Mouse (Mus musculus) bone marrow, adult 2 months (tissue): ENCODE data around the gene Gm21830. TPM values are rescaled to one million over a fixed set of nuclear protein-coding genes. Genes with fewer than 3 reads are reported as not detected.
"Not testable (repeated sequence)": the region's sequence is repeated elsewhere in the genome, so short reads cannot be mapped to it uniquely, and the experiment has no call there.

ENCODE experiments used
- H3K27ac ChIP-seq: fragments of 200-500 bp; 2 replicates; pipeline ENCODE4 v1.5.1; 2012; ENCODE audit warnings: low read depth, mild to moderate bottlenecking, control low read depth, inconsistent platforms, low read length; ENCODE audit not compliant: control insufficient read depth, poor library complexity, insufficient read depth
- H3K4me1 ChIP-seq: fragments of 200-500 bp; 2 replicates; pipeline ENCODE4 v1.6.1; 2011; ENCODE audit warnings: low read length; ENCODE audit not compliant: control insufficient read depth, insufficient read depth
- H3K4me3 ChIP-seq: fragments of 200-500 bp; replicated peaks from 2 replicates; pipeline ENCODE3; 2011; ENCODE audit warnings: mild to moderate bottlenecking, low read depth, low read length, control low read depth; ENCODE audit not compliant: control insufficient read depth
- CTCF ChIP-seq: fragments of 200-500 bp; IDR thresholded peaks from 2 replicates; pipeline ENCODE4 v1.5.1; 2011; ENCODE audit warnings: low read length, control low read depth; ENCODE audit not compliant: control insufficient read depth, insufficient read depth
- POLR2A ChIP-seq: fragments of 200-500 bp; IDR thresholded peaks from 2 replicates; pipeline ENCODE4 v1.6.1; 2011; ENCODE audit warnings: low read depth, mild to moderate bottlenecking, control low read depth, low read length, borderline replicate concordance; ENCODE audit not compliant: control insufficient read depth
- WGBS: fragments of 180-500 bp; shearing (Covaris S2); methylation state at CpG from one replicate; pipeline ENCODE4 v1.1.7; 2018; 5-methylcytosine and 5-hydroxymethylcytosine counted together
- polyA plus RNA-seq: library from polyadenylated mRNA; stranded (reverse); fragments of >200 nt; gene quantifications from 2 replicates; pipeline ENCODE4 v1.2.4, GENCODE M21; 2011; ENCODE audit warnings: low replicate concordance; ENCODE audit not compliant: missing spikeins, insufficient read depth, insufficient read length

The Gm21830 gene
- not detected in 2 replicates for polyA plus RNA-seq

GRCm38 (mm10) chr2:67413425-67413824 lies at the start of gene Gm21830:
TSS of gene Gm21830 (plus strand) at chr2:67413725.
- WGBS: no CpG with 5 or more reads among the region's 1 CpGs
- not testable (repeated sequence) for H3K4me1 ChIP-seq, H3K4me3 ChIP-seq, H3K27ac ChIP-seq

- Histone ChIP-seq H3K4me3 (no peak overlapping the region), H3K27ac (no peak overlapping the region), H3K4me1 (no peaks in the 10 kb centered on the region)
- TF ChIP-seq POLR2A (no peak), CTCF (no peak)
- 76% methylated on average over 2 of the region's 2 CpGs for WGBS
These were observed 49.0 kb upstream of the Gm21830 start for GRCm38 (mm10) chr2:67364506-67364905.

GRCm38 (mm10) chr2:67378504-67378903 lies 35.0 kb upstream of the Gm21830 start:
- TF ChIP-seq CTCF: no peak
- TF ChIP-seq POLR2A: no peak
- Histone ChIP-seq H3K4me3 (no peak overlapping the region), H3K27ac (no peak overlapping the region), H3K4me1 (no peaks in the 10 kb centered on the region)
- 39% methylated on average over 3 of the region's 3 CpGs for WGBS

DNA sequence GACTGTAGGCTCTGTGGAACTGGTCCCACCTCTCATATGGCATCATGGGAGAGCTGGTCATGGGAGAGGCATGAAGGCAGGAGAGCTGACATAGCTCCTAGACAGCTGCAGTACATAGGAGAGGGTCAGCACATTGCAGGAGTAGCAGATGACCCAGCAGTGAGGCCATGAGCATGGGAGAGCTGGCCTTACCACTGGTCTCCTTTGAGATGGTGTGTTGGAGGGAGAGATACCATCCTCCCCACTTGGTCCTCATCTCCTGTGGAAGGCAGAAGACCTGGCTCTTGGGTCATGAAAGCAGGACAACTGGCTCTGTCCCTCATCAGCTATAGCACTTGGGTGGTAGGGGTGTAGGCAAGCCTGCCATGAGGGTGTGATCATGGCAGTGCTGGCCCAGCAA lies 7.3 kb downstream of the Gm21830 start:
- Histone ChIP-seq H3K4me3 (no peak overlapping the region), H3K27ac (no peak overlapping the region), H3K4me1 (no peaks in the 10 kb centered on the region)
- TF ChIP-seq POLR2A (no peak), CTCF (no peak)

DNA sequence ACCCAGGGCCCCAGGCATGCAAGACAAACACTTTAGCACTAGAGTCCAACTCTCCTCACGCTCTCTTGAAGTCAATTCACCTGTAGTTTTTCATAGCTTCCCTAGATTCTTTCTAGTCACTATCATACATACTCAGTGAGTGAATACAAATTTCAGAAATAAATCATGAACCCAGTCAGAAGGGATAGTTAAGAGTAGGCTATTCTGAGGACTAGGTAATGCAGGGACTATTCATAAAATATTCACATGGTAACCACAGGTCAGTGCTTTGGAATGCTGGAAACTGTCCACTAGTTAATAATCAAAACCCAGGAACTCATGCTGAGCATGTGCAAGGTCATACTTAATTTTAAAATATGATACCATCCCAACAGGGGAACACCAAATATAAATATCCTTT lies 9.3 kb downstream of the Gm21830 start:
- no peak overlapping the region for H3K27ac ChIP-seq
- H3K4me1 ChIP-seq: no peaks in the 10 kb centered on the region
- H3K4me3 ChIP-seq: no peak overlapping the region
- 68% methylated on average over 1 of the region's 1 CpGs for WGBS
- no peak for TF ChIP-seq CTCF
- TF ChIP-seq POLR2A: no peak

DNA sequence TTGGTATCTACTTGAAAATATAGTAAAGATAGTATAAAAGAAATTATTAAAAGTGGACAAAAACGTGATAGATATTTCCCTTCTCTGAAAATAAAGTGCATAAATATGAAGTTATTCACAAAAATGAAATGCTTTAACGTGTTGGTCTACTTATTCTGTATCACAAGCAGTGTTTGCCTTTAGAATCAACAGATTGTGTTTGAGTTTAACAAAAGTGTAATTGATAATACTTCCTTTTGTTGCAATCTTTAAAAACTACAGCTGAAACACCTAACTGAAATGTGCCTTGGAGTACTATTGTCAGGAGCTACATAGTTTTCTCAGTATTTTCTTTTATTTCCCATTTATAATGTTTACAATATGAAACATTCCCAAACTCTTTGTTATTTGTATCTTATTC lies 19.6 kb downstream of the Gm21830 start, which contains the start of gene Gm26727:
Gene Gm26727 (minus strand): TSS at position 101 of the 400 bp plus-strand sequence.
- no peak within 1 kb of the TSS for H3K27ac ChIP-seq
- no peaks in the 10 kb centered on the region for H3K4me1 ChIP-seq
- WGBS: 46% methylated on average over 2 of the region's 2 CpGs
- H3K4me3 ChIP-seq: no peak within 1 kb of the TSS
- TF ChIP-seq POLR2A: no peak
- TF ChIP-seq CTCF: no peak

GRCm38 (mm10) chr2:67438309-67438708 lies 24.8 kb downstream of the Gm21830 start:
- WGBS: 82% methylated on average over 8 of the region's 8 CpGs
- TF ChIP-seq CTCF: no peak
- no peak for TF ChIP-seq POLR2A
- no peak overlapping the region for H3K4me3 ChIP-seq
- H3K4me1 ChIP-seq: no peaks in the 10 kb centered on the region
- H3K27ac ChIP-seq: no peak overlapping the region

DNA sequence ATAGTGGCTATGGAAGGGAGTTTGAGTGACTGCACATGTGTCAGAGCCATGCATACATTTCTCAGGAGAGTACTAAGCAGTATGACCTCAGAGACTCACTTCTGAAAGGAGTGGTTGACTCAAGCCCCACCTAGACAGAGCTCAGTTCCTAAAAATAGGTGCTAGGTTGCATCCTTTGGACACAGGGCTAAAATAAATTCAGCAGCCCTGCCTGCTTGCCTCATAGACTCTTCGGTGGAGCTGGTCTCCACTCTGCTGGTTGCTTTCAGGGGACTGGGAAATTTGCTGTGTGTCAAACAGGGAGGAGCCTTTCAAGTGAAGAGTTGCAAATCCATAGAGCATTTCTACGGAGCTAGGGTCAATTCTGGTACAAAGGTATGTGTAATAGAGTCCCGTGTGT lies 32.3 kb downstream of the Gm21830 start, which contains the start of gene Xirp2:
Gene Xirp2 (plus strand): TSS at position 223 of the 400 bp plus-strand sequence.
- WGBS: 73% methylated on average over 3 of the region's 3 CpGs
- no peak within 1 kb of the TSS for H3K4me3 ChIP-seq
- no peaks in the 10 kb centered on the region for H3K4me1 ChIP-seq
- no peak for TF ChIP-seq CTCF
- TF ChIP-seq POLR2A: no peak
- no peak within 1 kb of the TSS for H3K27ac ChIP-seq

- no peak for TF ChIP-seq POLR2A
- no peak for TF ChIP-seq CTCF
- no peak overlapping the region for H3K4me3 ChIP-seq
- 79% methylated on average over 1 of the region's 1 CpGs for WGBS
- no peak overlapping the region for H3K27ac ChIP-seq
- H3K4me1 ChIP-seq: no peaks in the 10 kb centered on the region
These were observed 33.2 kb downstream of the Gm21830 start for GRCm38 (mm10) chr2:67446772-67447171.

DNA sequence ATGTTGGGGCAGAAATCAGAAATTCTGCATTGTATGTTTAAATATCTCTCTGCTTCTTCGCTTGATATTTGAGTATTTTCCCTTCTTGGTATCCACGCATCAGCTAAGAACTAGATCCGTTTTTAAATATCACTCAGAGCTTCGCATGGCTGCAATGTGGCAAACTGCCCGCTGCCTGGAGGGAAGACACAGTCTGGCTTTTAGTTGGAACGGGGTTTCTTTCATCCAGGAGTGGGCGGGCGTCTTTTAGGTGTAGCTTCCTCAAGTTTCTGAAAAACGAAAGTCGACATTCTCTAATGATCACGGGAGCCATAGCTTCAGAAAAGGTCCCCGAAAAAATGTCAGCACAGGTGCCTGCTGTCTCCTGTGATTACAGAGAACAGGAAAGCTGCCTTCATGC lies 33.7 kb downstream of the Gm21830 start:
- H3K27ac ChIP-seq: no peak overlapping the region
- 67% methylated on average over 12 of the region's 12 CpGs for WGBS
- no peak overlapping the region for H3K4me3 ChIP-seq
- H3K4me1 ChIP-seq: no peaks in the 10 kb centered on the region
- no peak for TF ChIP-seq CTCF
- no peak for TF ChIP-seq POLR2A
